Comparison of ENCODE assay signal across 33 mouse cellular contexts in genomic region chr6:120933670-120934069, GRCm38 (mm10).
"Had no signal": no experiment of that assay in that cellular context is flagged by ENCODE, and none has a peak within 500 bp of the region (broad histone marks: within the 10 kb centered on the region; RNA-seq: fewer than 3 reads in every experiment).

No protein-coding gene starts in this region.

- H3K4me2 ChIP-seq: heart, embryonic 11.5 days; heart, embryonic 12.5 days; heart, embryonic 13.5 days; heart, embryonic 15.5 days; hindbrain, embryonic 12.5 days; hindbrain, embryonic 13.5 days; hindbrain, embryonic 14.5 days; hindbrain, embryonic 15.5 days; intestine, embryonic 15.5 days; kidney, embryonic 15.5 days had no signal

- H3K36me3 ChIP-seq: intestine, embryonic 15.5 days had no signal

- H3K4me3 ChIP-seq: heart, embryonic 10.5 days; heart, embryonic 12.5 days; heart, embryonic 13.5 days; heart, embryonic 15.5 days; hindbrain, embryonic 10.5 days; hindbrain, embryonic 12.5 days; hindbrain, embryonic 13.5 days; hindbrain, embryonic 15.5 days; intestine, embryonic 15.5 days; kidney, embryonic 15.5 days; layer of hippocampus, adult 2 months had no signal

- DNase-seq: heart, postnatal 10 days; heart, postnatal 14 days; heart, postnatal 36 days; heart, postnatal 4 days; kidney, adult 11 months; kidney, adult 18-20 months; kidney, adult 2 months; kidney, adult 8-10 months; kidney, adult 9 months; kidney, postnatal 10 days; kidney, postnatal 14 days; kidney, postnatal 25 days; kidney, postnatal 4 days; layer of hippocampus, adult 9-11 months; layer of hippocampus, postnatal 36 days had no signal

- H3K9me3 ChIP-seq: heart, embryonic 10.5 days; heart, embryonic 12.5 days; heart, embryonic 13.5 days; heart, embryonic 15.5 days; hindbrain, embryonic 10.5 days; hindbrain, embryonic 12.5 days; hindbrain, embryonic 13.5 days; hindbrain, embryonic 15.5 days; intestine, embryonic 15.5 days; kidney, embryonic 15.5 days had no signal

- H3K27ac ChIP-seq: heart, embryonic 10.5 days; heart, embryonic 13.5 days; heart, embryonic 15.5 days; hindbrain, embryonic 10.5 days; hindbrain, embryonic 12.5 days; hindbrain, embryonic 13.5 days; hindbrain, embryonic 14.5 days; hindbrain, embryonic 15.5 days; hindbrain, postnatal 0 days; intestine, embryonic 15.5 days; kidney, embryonic 15.5 days; kidney, postnatal 0 days; layer of hippocampus, adult 2 months had no signal

- H3K27me3 ChIP-seq: heart, embryonic 12.5 days; heart, embryonic 13.5 days; heart, embryonic 15.5 days; hindbrain, embryonic 12.5 days; hindbrain, embryonic 13.5 days; hindbrain, embryonic 15.5 days; intestine, embryonic 15.5 days; kidney, embryonic 15.5 days had no signal

- H3K9ac ChIP-seq: heart, embryonic 12.5 days; heart, embryonic 13.5 days; heart, embryonic 15.5 days; hindbrain, embryonic 12.5 days; hindbrain, embryonic 13.5 days; hindbrain, embryonic 14.5 days; hindbrain, embryonic 15.5 days; intestine, embryonic 15.5 days; kidney, embryonic 15.5 days had no signal

- H3K4me1 ChIP-seq: hindbrain, embryonic 13.5 days; hindbrain, embryonic 15.5 days had no signal

- ATAC-seq: hindbrain, embryonic 16.5 days; hindbrain, postnatal 0 days; intestine, embryonic 15.5 days; intestine, embryonic 16.5 days; intestine, postnatal 0 days had no signal
